Mouse (Mus musculus) erythroblast, embryonic 14.5 days (primary cell): Measurements from ENCODE around the gene Olfr1034. TPM values are rescaled to one million over a fixed set of nuclear protein-coding genes. Genes with fewer than 3 reads are reported as not detected.
"Not testable (repeated sequence)": the region's sequence is repeated elsewhere in the genome, so short reads cannot be mapped to it uniquely, and the experiment has no call there.

Source experiments
- H3K27me3 ChIP-seq: 2 replicates; pipeline ENCODE4 v1.6.1; 2012; ENCODE audit warnings: inconsistent platforms; ENCODE audit not compliant: control insufficient read depth
- H3K36me3 ChIP-seq: 2 replicates; pipeline ENCODE4 v1.6.1; 2012; ENCODE audit warnings: mild to moderate bottlenecking, inconsistent platforms; ENCODE audit not compliant: control insufficient read depth
- H3K4me1 ChIP-seq: 2 replicates; pipeline ENCODE4 v1.6.1; 2012; ENCODE audit warnings: inconsistent platforms; ENCODE audit not compliant: control insufficient read depth
- H3K4me3 ChIP-seq: replicated peaks from 2 replicates; pipeline ENCODE3; 2012; ENCODE audit warnings: moderate library complexity, mild to moderate bottlenecking, inconsistent platforms
- H3K9me3 ChIP-seq: 2 replicates; pipeline ENCODE4 v1.6.1; 2012; ENCODE audit warnings: low read length, inconsistent platforms, mixed read lengths; ENCODE audit not compliant: control insufficient read depth
- GATA1 ChIP-seq: IDR thresholded peaks from 2 replicates; pipeline ENCODE4 v1.6.1; 2012; ENCODE audit warnings: low read length, inconsistent platforms, mixed read lengths
- TAL1 ChIP-seq: IDR thresholded peaks from 3 replicates; pipeline ENCODE4 v1.6.1; 2012; ENCODE audit warnings: low read length, inconsistent platforms, mixed read lengths
- polyA plus RNA-seq: library from polyadenylated mRNA; stranded (reverse); fragments of >175 nt; gene quantifications from 2 replicates; pipeline ENCODE4 v1.2.3, GENCODE M21; 2012

The Olfr1034 gene
- polyA plus RNA-seq, result not detected in 2 replicates

- Histone ChIP-seq H3K36me3 (no peaks in the 10 kb centered on the region), H3K4me1 (no peaks in the 10 kb centered on the region), H3K27me3 (no peaks in the 10 kb centered on the region), H3K4me3 (no peak within 1 kb of the TSS), H3K9me3 (no peaks in the 10 kb centered on the region)
- TF ChIP-seq GATA1 (no peak), TAL1 (no peak)
Measured at GRCm38 (mm10) chr2:86045561-86045960, at the start of gene Olfr1034. Olfr1034 (plus strand) TSS chr2:86045861.

- TF ChIP-seq TAL1 (no peak), GATA1 (no peak)
- H3K4me1 ChIP-seq, result no peaks in the 10 kb centered on the region
- H3K27me3 ChIP-seq, result no peaks in the 10 kb centered on the region
- no peak within 1 kb of the TSS for H3K4me3 ChIP-seq
- H3K36me3 ChIP-seq, result no peaks in the 10 kb centered on the region
- H3K9me3 ChIP-seq, result no peaks in the 10 kb centered on the region
Measured at GRCm38 (mm10) chr2:86005240-86005639, 40.4 kb upstream of the Olfr1034 start, which contains the start of gene Olfr1032. Olfr1032 (plus strand) TSS chr2:86005540.

- H3K4me1 ChIP-seq, H3K36me3 ChIP-seq, H3K9me3 ChIP-seq, H3K4me3 ChIP-seq, H3K27me3 ChIP-seq: not testable (repeated sequence)
Measured at GRCm38 (mm10) chr2:86020406-86020805, 25.3 kb upstream of the Olfr1034 start, which contains the start of gene Olfr1033. Olfr1033 (plus strand) TSS chr2:86020633.

- not testable (repeated sequence) for H3K36me3 ChIP-seq, H3K27me3 ChIP-seq, H3K4me3 ChIP-seq, H3K4me1 ChIP-seq, H3K9me3 ChIP-seq
Measured at GRCm38 (mm10) chr2:86021518-86021917, 24.1 kb upstream of the Olfr1034 start.

- H3K27me3 ChIP-seq, H3K36me3 ChIP-seq, H3K4me3 ChIP-seq, H3K9me3 ChIP-seq, H3K4me1 ChIP-seq: not testable (repeated sequence)
Measured at GRCm38 (mm10) chr2:86050777-86051176, 5.1 kb downstream of the Olfr1034 start.

- not testable (repeated sequence) for H3K4me3 ChIP-seq, H3K27me3 ChIP-seq, H3K36me3 ChIP-seq, H3K4me1 ChIP-seq, H3K9me3 ChIP-seq
Measured at GRCm38 (mm10) chr2:86063766-86064165, 18.1 kb downstream of the Olfr1034 start.

GRCm38 (mm10) chr2:86070189-86070588, 24.5 kb downstream of the Olfr1034 start:
- Histone ChIP-seq H3K27me3 (no peaks in the 10 kb centered on the region), H3K4me1 (no peaks in the 10 kb centered on the region), H3K36me3 (no peaks in the 10 kb centered on the region), H3K4me3 (no peak overlapping the region), H3K9me3 (0 out of 2 replicates have a peak, but pooled peaks cover 2% of the 10 kb centered on the region)
- TF ChIP-seq TAL1 (no peak), GATA1 (no peak)

GRCm38 (mm10) chr2:86073692-86074091, 28.0 kb downstream of the Olfr1034 start, which contains the start of gene Olfr1036:
Olfr1036 (plus strand) TSS chr2:86073992.
- not testable (repeated sequence) for H3K9me3 ChIP-seq, H3K4me3 ChIP-seq, H3K36me3 ChIP-seq, H3K4me1 ChIP-seq, H3K27me3 ChIP-seq

- not testable (repeated sequence) for H3K4me1 ChIP-seq, H3K27me3 ChIP-seq, H3K36me3 ChIP-seq, H3K4me3 ChIP-seq, H3K9me3 ChIP-seq
Measured at GRCm38 (mm10) chr2:86080478-86080877, 34.8 kb downstream of the Olfr1034 start.

- no peak for TF ChIP-seq TAL1
- TF ChIP-seq GATA1, result no peak
- Histone ChIP-seq H3K27me3 (no peaks in the 10 kb centered on the region), H3K4me3 (no peak within 1 kb of the TSS), H3K36me3 (no peaks in the 10 kb centered on the region), H3K9me3 (0 out of 2 replicates have a peak, but pooled peaks cover 5% of the 10 kb centered on the region), H3K4me1 (no peaks in the 10 kb centered on the region)
Measured at GRCm38 (mm10) chr2:86087285-86087684, 41.6 kb downstream of the Olfr1034 start, which contains the start of gene Olfr1037. Olfr1037 (minus strand) TSS chr2:86087385.

Other genes with a start within 250 kb of the Olfr1034 start
- gene Olfr1016, start 243.3 kb upstream of the Olfr1034 start, polyA plus RNA-seq, result not detected in 2 replicates
- not detected in 2 replicates for gene Olfr1018, start 227.4 kb upstream of the Olfr1034 start, polyA plus RNA-seq
- 0.01 TPM in 1 of 2 replicates, not detected in the other for gene Olfr1019, start 200.4 kb upstream of the Olfr1034 start, polyA plus RNA-seq
- not detected in 2 replicates for gene Olfr1020, start 198.8 kb upstream of the Olfr1034 start, polyA plus RNA-seq
- not detected in 2 replicates for gene Olfr1022, start 177.3 kb upstream of the Olfr1034 start, polyA plus RNA-seq
- not detected in 2 replicates for gene Olfr1023, start 160.2 kb upstream of the Olfr1034 start, polyA plus RNA-seq
- not detected in 2 replicates for gene Olfr1024, start 140.8 kb upstream of the Olfr1034 start, polyA plus RNA-seq
- not detected in 2 replicates for gene Olfr1025-ps1, start 130.7 kb upstream of the Olfr1034 start, polyA plus RNA-seq
- gene Olfr1026, start 124.3 kb upstream of the Olfr1034 start, polyA plus RNA-seq, result not detected in 2 replicates
- gene Olfr1028, start 95.4 kb upstream of the Olfr1034 start, polyA plus RNA-seq, result not detected in 2 replicates
- gene Olfr1029, start 72.0 kb upstream of the Olfr1034 start, polyA plus RNA-seq, result not detected in 2 replicates
- 0.01 TPM in 1 of 2 replicates, not detected in the other for gene Olfr1030, start 66.6 kb upstream of the Olfr1034 start, polyA plus RNA-seq
- gene Olfr1031, start 55.6 kb upstream of the Olfr1034 start, polyA plus RNA-seq, result not detected in 2 replicates
- not detected in 2 replicates for gene Olfr1032, start 40.3 kb upstream of the Olfr1034 start, polyA plus RNA-seq
- gene Olfr1033, start 25.2 kb upstream of the Olfr1034 start, polyA plus RNA-seq, result not detected in 2 replicates
- not detected in 2 replicates for gene Olfr1036, start 28.1 kb downstream of the Olfr1034 start, polyA plus RNA-seq
- gene Olfr1037, start 41.5 kb downstream of the Olfr1034 start, polyA plus RNA-seq, result not detected in 2 replicates
- not detected in 2 replicates for gene Olfr1039, start 90.1 kb downstream of the Olfr1034 start, polyA plus RNA-seq
- gene Olfr1040, start 100.9 kb downstream of the Olfr1034 start, polyA plus RNA-seq, result not detected in 2 replicates
- not detected in 2 replicates for gene Olfr1042, start 116.0 kb downstream of the Olfr1034 start, polyA plus RNA-seq
- not detected in 2 replicates for gene Olfr1043, start 121.7 kb downstream of the Olfr1034 start, polyA plus RNA-seq
- gene Olfr1044, start 132.0 kb downstream of the Olfr1034 start, polyA plus RNA-seq, result not detected in 2 replicates
- not detected in 2 replicates for gene Olfr52, start 139.8 kb downstream of the Olfr1034 start, polyA plus RNA-seq
- not detected in 2 replicates for gene Olfr1045, start 157.1 kb downstream of the Olfr1034 start, polyA plus RNA-seq
- not detected in 2 replicates for gene Olfr1046, start 173.5 kb downstream of the Olfr1034 start, polyA plus RNA-seq
- not detected in 2 replicates for gene Olfr1047, start 185.5 kb downstream of the Olfr1034 start, polyA plus RNA-seq
- not detected in 2 replicates for gene Olfr1048, start 194.4 kb downstream of the Olfr1034 start, polyA plus RNA-seq
- gene Olfr1049, start 212.5 kb downstream of the Olfr1034 start, polyA plus RNA-seq, result not detected in 2 replicates
- not detected in 2 replicates for gene Olfr1051, start 233.2 kb downstream of the Olfr1034 start, polyA plus RNA-seq
- gene Olfr1052, start 246.6 kb downstream of the Olfr1034 start, polyA plus RNA-seq, result not detected in 2 replicates